Mouse (Mus musculus): ENCODE results near the gene Cntnap2. TPM values are rescaled to one million over a fixed set of nuclear protein-coding genes. Genes with fewer than 3 reads are reported as not detected.

The Cntnap2 gene
- polyA plus RNA-seq, 1 experiment from 2014 or later = 24.7 TPM

- no peak overlapping the region for H3K4me3 ChIP-seq (ENCODE audit: low read depth, low read length)
- H3K27me3 ChIP-seq (ENCODE audit: control insufficient read depth, insufficient read depth, low read length) = no peaks in the 10 kb centered on the region
- no peaks in the 10 kb centered on the region for H3K36me3 ChIP-seq (ENCODE audit: control insufficient read depth, insufficient read depth, low read length)
- H3K9ac ChIP-seq (ENCODE audit: low read length) = no peak overlapping the region
- ATAC-seq (ENCODE audit: low FRiP score) = no peak
- H3K4me2 ChIP-seq = no peak overlapping the region
- 73% methylated on average over 6 of the region's 6 CpGs for WGBS
- H3K9me3 ChIP-seq (ENCODE audit: control insufficient read depth, low read length) = no peaks in the 10 kb centered on the region
- no peaks in the 10 kb centered on the region for H3K4me1 ChIP-seq (ENCODE audit: control insufficient read depth, insufficient read depth, low read length)
- H3K27ac ChIP-seq (ENCODE audit: low read depth, low read length) = no peak overlapping the region
- DNase-seq (ENCODE audit: low spot score, missing footprints) = no peak
Measured at GRCm38 (mm10) chr6:47338113-47338512, 2279.0 kb downstream of the Cntnap2 start.

- no peaks in the 10 kb centered on the region for H3K9me3 ChIP-seq (ENCODE audit: control insufficient read depth, low read length)
- no peaks in the 10 kb centered on the region for H3K36me3 ChIP-seq (ENCODE audit: control insufficient read depth, insufficient read depth, low read length)
- no peak for ATAC-seq (ENCODE audit: low FRiP score)
- no peaks in the 10 kb centered on the region for H3K4me1 ChIP-seq (ENCODE audit: control insufficient read depth, insufficient read depth, low read length)
- no peaks in the 10 kb centered on the region for H3K27me3 ChIP-seq (ENCODE audit: control insufficient read depth, insufficient read depth, low read length)
- H3K27ac ChIP-seq (ENCODE audit: low read depth, low read length) = no peak overlapping the region
- no peak overlapping the region for H3K4me2 ChIP-seq
- H3K9ac ChIP-seq (ENCODE audit: low read length) = no peak overlapping the region
- WGBS = 66% methylated on average over 4 of the region's 4 CpGs
- no peak overlapping the region for H3K4me3 ChIP-seq (ENCODE audit: low read depth, low read length)
- no peak for DNase-seq (ENCODE audit: low spot score, missing footprints)
Measured at GRCm38 (mm10) chr6:47340813-47341502, 2281.8 kb downstream of the Cntnap2 start.

GRCm38 (mm10) chr6:47341503-47341884, 2282.3 kb downstream of the Cntnap2 start:
- no peaks in the 10 kb centered on the region for H3K9me3 ChIP-seq (ENCODE audit: control insufficient read depth, low read length)
- no peak overlapping the region for H3K4me3 ChIP-seq (ENCODE audit: low read depth, low read length)
- H3K27ac ChIP-seq (ENCODE audit: low read depth, low read length) = no peak overlapping the region
- H3K36me3 ChIP-seq (ENCODE audit: control insufficient read depth, insufficient read depth, low read length) = no peaks in the 10 kb centered on the region
- no peak overlapping the region for H3K4me2 ChIP-seq
- ATAC-seq (ENCODE audit: low FRiP score) = no peak
- H3K4me1 ChIP-seq (ENCODE audit: control insufficient read depth, insufficient read depth, low read length) = no peaks in the 10 kb centered on the region
- 73% methylated on average over 6 of the region's 6 CpGs for WGBS
- no peak overlapping the region for H3K9ac ChIP-seq (ENCODE audit: low read length)
- no peak for DNase-seq (ENCODE audit: low spot score, missing footprints)
- H3K27me3 ChIP-seq (ENCODE audit: control insufficient read depth, insufficient read depth, low read length) = no peaks in the 10 kb centered on the region

- Histone ChIP-seq H3K4me1 (ENCODE audit: control insufficient read depth, insufficient read depth, low read length) (no peaks in the 10 kb centered on the region), H3K27me3 (ENCODE audit: control insufficient read depth, insufficient read depth, low read length) (no peaks in the 10 kb centered on the region), H3K9ac (ENCODE audit: low read length) (no peak overlapping the region), H3K9me3 (ENCODE audit: control insufficient read depth, low read length) (no peaks in the 10 kb centered on the region), H3K27ac (ENCODE audit: low read depth, low read length) (no peak overlapping the region), H3K36me3 (ENCODE audit: control insufficient read depth, insufficient read depth, low read length) (no peaks in the 10 kb centered on the region), H3K4me2 (no peak overlapping the region), H3K4me3 (ENCODE audit: low read depth, low read length) (no peak overlapping the region)
- no peak for DNase-seq (ENCODE audit: low spot score, missing footprints)
- ATAC-seq (ENCODE audit: low FRiP score) = no peak
- 93% methylated on average over 1 of the region's 1 CpGs for WGBS
Measured at GRCm38 (mm10) chr6:47343245-47343644, 2284.1 kb downstream of the Cntnap2 start.

GRCm38 (mm10) chr6:47344696-47345095, 2285.5 kb downstream of the Cntnap2 start:
- no peak overlapping the region for H3K9ac ChIP-seq (ENCODE audit: low read length)
- no peaks in the 10 kb centered on the region for H3K27me3 ChIP-seq (ENCODE audit: control insufficient read depth, insufficient read depth, low read length)
- H3K27ac ChIP-seq (ENCODE audit: low read depth, low read length) = no peak overlapping the region
- 89% methylated on average over 3 of the region's 3 CpGs for WGBS
- no peak overlapping the region for H3K4me3 ChIP-seq (ENCODE audit: low read depth, low read length)
- no peaks in the 10 kb centered on the region for H3K36me3 ChIP-seq (ENCODE audit: control insufficient read depth, insufficient read depth, low read length)
- no peak overlapping the region for H3K4me2 ChIP-seq
- DNase-seq (ENCODE audit: low spot score, missing footprints) = no peak
- no peaks in the 10 kb centered on the region for H3K4me1 ChIP-seq (ENCODE audit: control insufficient read depth, insufficient read depth, low read length)
- H3K9me3 ChIP-seq (ENCODE audit: control insufficient read depth, low read length) = no peaks in the 10 kb centered on the region
- ATAC-seq (ENCODE audit: low FRiP score) = no peak

GRCm38 (mm10) chr6:47350100-47350690, 2291.0 kb downstream of the Cntnap2 start:
- Histone ChIP-seq H3K4me3 (ENCODE audit: low read depth, low read length) (no peak overlapping the region), H3K36me3 (ENCODE audit: control insufficient read depth, insufficient read depth, low read length) (no peaks in the 10 kb centered on the region), H3K27ac (ENCODE audit: low read depth, low read length) (no peak overlapping the region), H3K9ac (ENCODE audit: low read length) (no peak overlapping the region), H3K9me3 (ENCODE audit: control insufficient read depth, low read length) (no peaks in the 10 kb centered on the region), H3K27me3 (ENCODE audit: control insufficient read depth, insufficient read depth, low read length) (no peaks in the 10 kb centered on the region), H3K4me1 (ENCODE audit: control insufficient read depth, insufficient read depth, low read length) (no peaks in the 10 kb centered on the region), H3K4me2 (no peak overlapping the region)
- ATAC-seq (ENCODE audit: low FRiP score) = no peak
- 89% methylated on average over 8 of the region's 8 CpGs for WGBS
- no peak for DNase-seq (ENCODE audit: low spot score, missing footprints)

All from midbrain, embryonic 11.5 days (tissue).